In genomic region chr5:135934481-135935175, GRCm38 (mm10) we compare ENCODE assay signal across 8 mouse cellular contexts. TPM values are rescaled to one million over a fixed set of nuclear protein-coding genes. Genes with fewer than 3 reads are reported as not detected.
A peak's percentile ranks its signal among the peaks of the same experiment; 100 is the strongest.
DNase-seq lines count a peak whose midpoint lies in the region; ATAC-seq lines count a peak whose summit lies in the region.

Gene Ywhag (minus strand): TSS chr5:135934616.

- peak within 1 kb of the TSS; percentile 98 for H3K27ac ChIP-seq in hindbrain, embryonic 15.5 days (replicated peaks)

- peak; percentile 96 for DNase-seq in T-cell, adult 2 months (ENCODE audit: low spot score)
- peak; percentile 96 to 98 for DNase-seq in cerebellum, postnatal 36 days
- DNase-seq in frontal cortex, postnatal 36 days (ENCODE audit: low spot score in 2 of 2): peak; percentile 96 to 98
- peak; percentile 94 for DNase-seq in left cerebral cortex, adult 11 months (ENCODE audit: low spot score)
- DNase-seq in lung, postnatal 4 days: peak; percentile 98
- peak; percentile 93 for DNase-seq in retina, postnatal 7 days (ENCODE audit: low read depth, low spot score)
- peak; percentile 99 for DNase-seq in urinary bladder, adult 2 months (ENCODE audit: low spot score)

- 0% methylated on average over 43 of the region's 48 CpGs for WGBS in hindbrain, embryonic 15.5 days

- H3K4me1 ChIP-seq in hindbrain, embryonic 15.5 days (replicated peaks): peaks cover 32% of the 10 kb centered on the region

- peak within 1 kb of the TSS; percentile 93 for H3K4me3 ChIP-seq in hindbrain, embryonic 15.5 days

- H3K9ac ChIP-seq in hindbrain, embryonic 15.5 days: peak within 1 kb of the TSS; percentile 91

- H3K36me3 ChIP-seq in hindbrain, embryonic 15.5 days: peaks cover 22% of the 10 kb centered on the region

- no peaks in the 10 kb centered on the region for H3K27me3 ChIP-seq in hindbrain, embryonic 15.5 days

- ATAC-seq in hindbrain, embryonic 15.5 days (ENCODE audit: low FRiP score, low read depth): peak; percentile 94

- peak within 1 kb of the TSS; percentile 62 for H3K4me2 ChIP-seq in hindbrain, embryonic 15.5 days

- no peaks in the 10 kb centered on the region for H3K9me3 ChIP-seq in hindbrain, embryonic 15.5 days

RNA-seq across cellular contexts. Expression of gene Ywhag, which starts in this region (rescaled TPM):
- polyA plus RNA-seq in hindbrain, embryonic 15.5 days (2015; fragmentation: Nextera tagmentation; extraction: Ambion mirVana): 817 and 859 TPM in 2 replicates
- polyA plus RNA-seq in urinary bladder, adult 2 months (2012; rRNA removed): 54.0 and 76.6 TPM in 2 replicates

Comparison
In these comparisons a context has a peak if more than half of its experiments do, and no peak if none do; other contexts are left out.
1. Peak in every context shown above with its lines: DNase-seq, ATAC-seq, H3K4me3 ChIP-seq and H3K27ac ChIP-seq.
2. RNA of gene Ywhag (polyA plus RNA-seq): 817 to 859 TPM in hindbrain, embryonic 15.5 days; 54.0 to 76.6 TPM in urinary bladder, adult 2 months; every median in the first group is over 10 times any median in the second.